Mouse (Mus musculus) gonadal fat pad, adult 2 months (tissue): ENCODE results near the gene Pla1a. TPM values are rescaled to one million over a fixed set of nuclear protein-coding genes. Genes with fewer than 3 reads are reported as not detected.
"Not testable (repeated sequence)": the region's sequence is repeated elsewhere in the genome, so short reads cannot be mapped to it uniquely, and the experiment has no call there.

Source experiments
- DNase-seq: peaks from one replicate; pipeline ENCODE4 v3.0.0-alpha.2; 2012; ENCODE audit warnings: low read depth
- polyA plus RNA-seq: library from polyadenylated mRNA; depleted of rRNA; stranded (reverse); fragments of >200 nt; gene quantifications from 2 replicates; pipeline ENCODE4 v1.2.3, GENCODE M21; 2012

Pla1a gene
- polyA plus RNA-seq, 1 experiment: 18.2 TPM

DNA sequence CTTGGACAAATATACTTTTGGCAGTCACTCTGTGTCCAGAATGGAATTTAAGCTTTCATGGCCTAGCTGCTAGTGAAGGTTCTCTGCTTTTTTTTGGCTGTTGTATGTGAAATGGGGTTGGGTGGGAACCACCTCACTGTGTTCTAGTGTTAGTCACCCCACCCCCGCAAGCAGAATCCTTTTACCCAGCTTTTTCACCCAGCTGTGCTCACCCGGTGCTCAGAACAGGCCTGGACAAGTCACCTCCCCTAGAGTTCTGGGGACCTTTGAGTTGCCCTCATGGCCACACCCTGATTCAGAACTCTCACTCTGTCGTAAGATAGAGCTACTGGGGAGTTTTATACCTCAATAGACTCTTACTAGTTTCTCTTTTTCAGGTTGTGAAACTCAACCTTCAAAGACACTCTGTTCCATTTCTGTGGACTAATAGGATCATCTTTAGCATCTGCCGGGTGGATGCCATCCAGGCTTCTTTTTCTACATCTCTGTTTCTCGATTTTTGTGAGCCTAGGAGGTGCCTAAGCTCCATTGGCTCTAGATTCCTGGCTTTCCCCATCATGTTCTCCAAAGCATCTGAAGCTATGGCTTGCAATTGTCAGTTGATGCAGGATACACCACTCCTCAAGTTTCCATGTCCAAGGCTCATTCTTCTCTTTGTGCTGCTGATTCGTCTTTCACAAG, 25.8 kb upstream of the Pla1a start:
- DNase-seq: no peak

DNA sequence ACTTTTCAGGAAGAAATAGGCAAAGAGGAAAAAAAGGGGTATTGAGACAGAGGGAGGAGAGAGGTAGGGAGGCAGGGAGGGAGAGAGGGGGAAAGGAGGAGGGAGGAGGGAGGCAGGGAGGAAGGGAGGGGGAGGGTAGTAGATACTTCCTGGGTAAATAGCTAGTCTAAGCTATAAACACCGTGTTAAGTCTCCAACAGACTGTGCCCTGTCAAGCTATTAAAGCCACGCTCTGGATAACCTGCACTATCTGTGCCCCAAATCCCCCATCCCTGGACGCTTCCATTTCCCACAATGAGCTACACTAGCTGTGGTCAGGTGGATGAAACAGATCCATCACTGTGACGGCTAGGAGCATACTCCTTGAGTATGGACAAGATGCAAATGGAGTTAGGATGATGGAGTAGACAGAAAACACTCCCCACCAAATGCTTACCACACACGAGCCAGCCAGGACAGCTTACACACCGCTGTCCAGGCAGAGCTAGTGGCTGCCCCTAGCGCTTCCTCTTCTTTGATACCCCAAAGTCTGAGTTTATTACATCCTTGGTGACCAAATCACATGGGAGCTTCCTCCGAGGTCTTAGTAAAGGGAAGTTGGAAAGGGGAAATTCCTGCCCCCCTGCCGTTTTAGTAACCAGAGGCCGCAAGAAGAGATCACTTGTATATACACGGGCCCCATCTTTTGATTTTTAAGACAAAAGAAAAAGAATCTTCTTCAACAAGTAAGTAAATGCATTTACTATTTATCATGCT, 24.0 kb upstream of the Pla1a start:
- no peak for DNase-seq

GRCm38 (mm10) chr16:38455511-38456418, 22.8 kb upstream of the Pla1a start, which contains the start of gene Cd80:
Gene Cd80 (plus strand): TSS chr16:38455561.
- no peak for DNase-seq

DNA sequence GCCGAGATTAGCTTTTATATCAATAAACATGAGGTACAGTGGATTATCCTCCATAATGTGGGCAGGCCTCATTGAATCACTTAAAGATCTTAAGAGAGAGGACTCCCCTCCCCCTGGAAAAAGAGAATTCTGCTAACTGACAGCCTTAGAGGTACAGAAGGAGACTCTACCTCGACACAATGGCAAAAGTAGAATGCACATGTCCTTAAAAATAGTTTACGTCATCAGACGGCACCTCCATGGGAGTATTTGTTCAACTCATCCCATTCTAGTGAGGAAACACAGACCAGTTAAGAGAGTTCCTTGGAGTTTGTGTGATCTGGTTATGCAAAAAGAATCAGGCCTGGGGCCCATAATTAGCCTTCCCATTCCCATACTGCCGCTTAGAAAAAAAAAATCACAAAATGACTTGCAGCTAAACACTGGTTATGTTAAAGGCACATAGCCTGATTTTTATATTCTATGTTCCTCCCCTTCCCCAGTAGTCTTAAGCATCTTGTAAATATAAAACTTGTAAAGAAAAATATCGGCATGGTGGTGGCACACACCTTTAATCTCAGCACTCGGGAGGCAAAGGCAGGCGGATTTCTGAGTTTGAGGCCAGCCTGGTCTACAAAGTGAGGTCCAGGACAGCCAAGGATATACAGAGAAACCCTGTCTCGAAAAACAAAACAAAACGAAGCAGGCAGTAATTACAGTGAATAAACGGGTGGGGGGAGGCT, 21.7 kb upstream of the Pla1a start:
- no peak for DNase-seq

GRCm38 (mm10) chr16:38453952-38454351, 21.0 kb upstream of the Pla1a start:
- DNase-seq: no peak

GRCm38 (mm10) chr16:38453203-38453553, 20.2 kb upstream of the Pla1a start:
- no peak for DNase-seq

DNA sequence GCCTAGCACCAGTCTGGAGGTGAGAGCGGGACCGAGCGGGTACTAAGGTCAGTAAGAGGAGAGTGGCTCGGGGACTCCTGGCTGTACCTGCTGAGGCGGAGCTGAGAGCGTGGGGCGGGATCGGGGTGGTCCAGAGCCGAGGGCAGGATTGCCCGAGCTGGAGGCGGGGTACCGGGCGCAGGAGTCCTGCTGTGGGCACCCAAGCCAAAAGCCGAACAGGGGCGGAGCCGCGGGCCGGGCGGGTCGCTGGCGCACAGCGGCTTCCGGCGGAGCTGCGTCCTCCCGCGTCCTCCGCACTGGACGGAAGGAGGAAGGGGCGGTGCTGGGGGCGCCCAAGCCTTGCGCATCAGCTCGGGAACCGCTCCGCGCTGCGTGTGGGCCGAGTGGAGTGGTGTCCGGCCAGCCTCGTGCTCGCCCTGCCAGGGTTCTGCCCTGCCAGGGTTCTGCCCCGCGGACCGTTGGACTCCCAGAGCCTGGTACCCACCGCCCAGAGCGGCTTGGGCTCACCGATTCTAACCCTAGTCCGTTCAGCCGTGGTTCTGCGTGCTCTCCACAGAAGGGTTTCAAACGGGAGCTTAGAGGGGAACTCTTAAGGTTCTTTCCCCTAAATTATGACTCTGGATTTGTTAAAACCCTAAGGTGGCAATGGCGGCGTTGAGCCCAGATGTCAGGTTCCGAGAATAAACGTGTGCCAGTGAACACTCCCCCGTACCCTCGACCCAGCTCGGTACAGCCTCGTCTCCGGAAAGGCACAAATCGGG, 19.7 kb upstream of the Pla1a start, which contains the start of gene Adprh:
Adprh (minus strand) TSS at position 262 of the 761 bp plus-strand sequence.
- DNase-seq: no peak

DNA sequence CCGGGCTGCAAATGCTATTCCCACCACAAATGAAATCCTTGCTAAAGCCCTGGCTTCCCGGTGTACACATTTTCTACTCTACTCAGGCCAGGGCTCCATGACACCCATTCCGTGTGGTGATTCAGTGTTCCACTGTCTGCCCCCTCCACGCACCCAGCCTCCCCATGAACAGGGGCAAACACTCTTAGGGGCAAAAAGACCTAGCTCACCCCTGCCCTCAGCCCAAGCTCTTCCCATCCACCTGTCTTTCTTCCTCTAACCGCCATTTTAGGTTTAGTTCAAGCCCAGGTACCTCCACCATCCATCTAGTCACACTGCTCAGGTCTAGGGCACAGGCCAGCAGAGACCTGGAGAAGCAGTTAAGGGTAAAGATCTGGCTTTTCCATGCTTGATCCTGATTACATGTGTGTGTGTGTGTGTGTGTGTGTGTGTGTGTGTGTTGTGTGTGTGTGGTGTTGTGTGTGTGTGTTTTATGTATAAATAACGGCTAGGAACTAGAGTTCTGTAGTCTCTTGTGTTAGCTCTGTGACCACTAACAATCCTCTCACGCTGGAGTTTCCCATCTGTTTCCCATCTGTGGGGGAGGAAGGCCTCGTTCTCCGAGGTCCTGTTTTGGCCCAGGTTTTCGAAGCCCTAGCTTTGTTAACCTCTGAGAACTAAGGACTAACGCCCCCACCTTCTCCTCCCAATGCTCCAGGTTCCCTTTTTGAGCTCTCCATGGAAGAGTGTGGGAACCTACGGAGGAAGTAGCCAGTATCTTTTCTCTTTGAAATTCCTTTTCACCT, 18.7 kb upstream of the Pla1a start:
- DNase-seq: no peak

DNA sequence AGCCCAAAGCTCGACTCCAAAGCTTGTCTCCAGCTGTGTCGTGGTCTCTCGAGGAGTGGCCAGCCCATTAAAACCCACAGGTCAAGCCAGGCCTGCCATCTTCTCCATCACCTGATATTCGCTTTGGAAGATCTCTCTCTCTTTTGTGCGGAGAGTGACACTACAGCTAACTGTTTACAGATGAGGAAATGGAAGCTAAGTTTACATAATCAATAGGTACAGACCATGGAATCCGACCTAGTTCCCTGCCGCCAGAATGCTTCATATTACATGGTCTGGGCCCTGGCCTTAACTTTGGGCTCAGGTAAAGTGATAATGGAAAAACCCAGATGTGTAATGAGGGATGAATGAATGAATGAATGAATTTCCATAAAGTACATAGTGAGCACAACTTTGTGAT, 17.8 kb upstream of the Pla1a start:
- no peak for DNase-seq

DNA sequence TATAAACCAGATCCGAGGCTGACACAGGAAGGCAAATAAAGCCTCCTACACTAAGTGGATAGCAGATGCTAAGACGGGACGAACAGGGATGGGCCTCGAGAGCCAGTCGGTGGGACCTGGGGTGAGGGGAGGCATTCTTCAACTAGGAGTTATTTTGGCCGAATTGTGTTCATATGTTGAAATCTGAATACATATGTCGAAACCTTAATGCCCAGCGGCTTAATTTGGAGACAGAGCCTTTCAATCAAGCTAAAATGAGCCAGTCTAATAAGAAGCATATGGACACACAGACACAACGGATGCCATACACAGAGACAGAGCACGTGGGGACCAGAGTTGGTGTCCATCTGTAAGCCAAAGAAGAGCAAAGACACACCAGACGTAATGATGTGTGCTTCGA, 15.5 kb upstream of the Pla1a start:
- no peak for DNase-seq

DNA sequence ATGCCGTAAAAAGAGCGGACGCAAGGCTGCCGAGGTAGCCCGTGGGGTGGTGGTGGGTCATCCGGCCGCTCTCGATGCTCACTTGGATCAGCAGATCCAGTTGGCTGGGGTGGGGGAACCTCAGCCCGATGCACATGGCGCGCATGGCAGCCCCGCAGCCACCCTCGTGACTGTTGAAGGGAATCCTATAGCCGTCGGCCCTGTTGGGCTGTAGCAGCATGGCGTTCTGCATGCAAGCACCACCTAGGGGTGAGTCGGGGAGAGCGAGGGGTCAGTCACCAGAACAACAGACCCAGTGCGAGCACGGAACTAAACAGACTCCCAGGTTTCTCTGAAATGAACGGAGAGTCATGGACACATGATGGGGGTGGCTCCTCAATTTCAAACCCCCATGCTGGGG, 14.4 kb upstream of the Pla1a start:
- DNase-seq: no peak

GRCm38 (mm10) chr16:38446141-38446540, 13.2 kb upstream of the Pla1a start:
- not testable (repeated sequence) for DNase-seq

- DNase-seq: no peak
Measured at GRCm38 (mm10) chr16:38445576-38445975, 12.6 kb upstream of the Pla1a start.

DNA sequence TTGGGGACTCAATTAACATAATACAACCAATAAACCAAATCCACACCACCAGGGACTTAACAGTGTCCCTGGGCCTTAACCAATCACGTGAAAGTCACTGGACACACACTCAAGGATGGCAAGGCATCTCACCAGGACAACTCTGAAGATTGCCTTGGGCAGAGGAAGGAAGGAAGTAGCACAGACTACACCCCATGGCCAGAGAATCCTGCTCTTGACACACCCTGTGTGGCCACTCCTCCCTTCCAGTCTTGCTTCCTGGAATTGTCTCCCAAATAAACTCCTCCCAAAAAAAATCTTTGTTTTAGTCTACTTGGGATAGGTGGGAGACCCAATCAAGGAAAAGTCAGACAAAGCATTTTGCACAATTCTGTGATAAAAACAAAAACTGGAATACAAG, 12.1 kb upstream of the Pla1a start:
- no peak for DNase-seq

GRCm38 (mm10) chr16:38443721-38444464, 10.9 kb upstream of the Pla1a start:
- no peak for DNase-seq

DNA sequence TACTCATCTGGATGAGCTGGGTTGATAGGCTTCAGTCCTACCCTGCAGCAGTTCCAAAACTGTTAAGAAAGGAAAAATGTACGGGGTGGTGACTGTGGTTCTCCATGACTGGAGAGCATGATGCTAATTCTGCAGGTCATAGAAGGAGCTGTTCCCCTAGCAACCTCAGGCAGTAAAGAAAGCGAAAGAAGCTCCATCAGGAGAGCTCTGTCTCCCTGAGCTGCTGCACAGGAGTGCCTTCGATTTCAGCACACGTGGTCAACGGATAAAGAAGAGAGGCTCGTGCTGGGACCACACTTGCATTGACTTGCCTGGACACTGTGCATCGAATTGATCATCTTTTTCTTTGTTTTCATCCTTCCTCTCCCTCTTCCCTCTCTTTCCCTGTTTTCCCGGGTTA, 9.3 kb upstream of the Pla1a start:
- DNase-seq: no peak

DNA sequence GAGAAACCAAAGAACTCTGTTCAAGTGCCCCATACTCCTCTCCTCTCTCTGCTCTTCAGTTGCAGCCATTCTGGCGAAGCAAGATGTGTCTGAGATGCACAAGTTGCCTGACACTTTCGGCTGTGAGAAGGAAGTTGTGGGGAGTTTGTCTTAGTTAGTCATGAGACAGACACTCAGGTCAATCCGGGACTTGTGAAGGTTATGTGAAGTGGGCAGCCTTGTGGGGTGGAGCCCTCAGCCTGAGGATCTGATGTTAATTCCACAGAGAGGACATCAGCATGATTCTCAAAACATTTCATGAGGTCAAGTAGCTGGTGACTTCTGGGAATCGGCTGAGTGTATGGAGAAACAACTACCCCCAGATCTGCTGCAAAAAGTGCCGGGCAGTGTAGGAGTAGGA, 8.7 kb upstream of the Pla1a start:
- DNase-seq: no peak

- DNase-seq: no peak
Measured at GRCm38 (mm10) chr16:38440403-38440802, 7.5 kb upstream of the Pla1a start.

- DNase-seq: no peak
Measured at GRCm38 (mm10) chr16:38439190-38439589, 6.2 kb upstream of the Pla1a start.
